In the genomic region with DNA sequence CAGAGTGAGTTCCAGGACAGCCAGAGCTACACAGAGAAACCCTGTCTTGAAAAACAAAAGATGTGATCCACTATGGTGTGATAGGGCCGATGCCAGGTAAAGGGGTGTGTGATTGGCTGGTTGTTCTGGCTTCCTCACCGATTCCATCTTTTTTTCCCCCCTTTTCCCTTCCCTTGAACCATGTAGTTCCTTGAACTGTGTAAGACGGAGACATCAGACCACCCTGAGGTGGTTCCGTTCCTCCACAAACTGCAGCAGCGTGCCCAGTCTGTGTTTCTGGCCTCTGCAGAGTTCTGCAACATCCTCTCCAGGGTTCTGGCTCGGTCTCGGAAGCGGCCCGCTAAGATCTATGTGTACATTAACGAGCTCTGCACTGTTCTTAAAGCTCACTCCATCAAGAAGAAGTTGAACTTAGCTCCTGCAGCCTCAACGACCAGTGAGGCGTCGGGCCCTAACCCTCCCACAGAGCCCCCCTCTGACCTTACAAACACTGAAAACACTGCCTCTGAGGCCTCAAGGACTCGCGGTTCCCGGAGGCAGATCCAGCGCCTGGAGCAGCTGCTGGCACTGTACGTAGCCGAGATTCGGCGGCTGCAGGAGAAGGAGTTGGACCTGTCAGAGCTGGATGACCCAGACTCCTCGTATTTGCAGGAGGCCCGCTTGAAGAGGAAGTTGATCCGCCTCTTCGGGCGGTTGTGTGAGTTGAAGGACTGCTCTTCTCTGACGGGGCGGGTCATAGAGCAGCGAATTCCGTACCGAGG, we compare ENCODE assay signal across 14 mouse cellular contexts. TPM values are rescaled to one million over a fixed set of nuclear protein-coding genes. Genes with fewer than 3 reads are reported as not detected.
DNase-seq lines count a peak whose midpoint lies in the region; ATAC-seq and TF ChIP-seq lines count a peak whose summit lies in the region.
"Had no signal": no experiment of that assay in that cellular context is flagged by ENCODE, and none has a peak within 500 bp of the region (broad histone marks: within the 10 kb centered on the region; RNA-seq: fewer than 3 reads in every experiment).

No protein-coding gene starts in this region.

- no peak for ATAC-seq in hindbrain, embryonic 15.5 days (ENCODE audit: low FRiP score, low read depth)
- no peak for ATAC-seq in hindbrain, embryonic 13.5 days (ENCODE audit: low FRiP score)
- ATAC-seq in midbrain, embryonic 11.5 days (ENCODE audit: low FRiP score): no peak

- no peaks in the 10 kb centered on the region for H3K9me3 ChIP-seq in hindbrain, embryonic 15.5 days
- H3K9me3 ChIP-seq in hindbrain, embryonic 13.5 days: no peaks in the 10 kb centered on the region
- H3K9me3 ChIP-seq in midbrain, embryonic 10.5 days (replicated peaks): no peaks in the 10 kb centered on the region
- no peaks in the 10 kb centered on the region for H3K9me3 ChIP-seq in midbrain, embryonic 11.5 days (ENCODE audit: control insufficient read depth, low read length)
- H3K9me3 ChIP-seq: neural tube, embryonic 15.5 days had no signal

- H3K4me2 ChIP-seq in hindbrain, embryonic 15.5 days: 0 out of 2 replicates have a peak overlapping the region, but pooled peaks have one; percentile 93
- no peak overlapping the region for H3K4me2 ChIP-seq in hindbrain, embryonic 13.5 days
- no peak overlapping the region for H3K4me2 ChIP-seq in midbrain, embryonic 11.5 days
- H3K4me2 ChIP-seq in myocyte (ENCODE audit: low read depth): no peak overlapping the region

- H3K4me1 ChIP-seq in hindbrain, embryonic 15.5 days (replicated peaks): peaks cover 42% of the 10 kb centered on the region
- H3K4me1 ChIP-seq in hindbrain, embryonic 13.5 days (replicated peaks): peaks cover 55% of the 10 kb centered on the region
- peaks cover 52% of the 10 kb centered on the region for H3K4me1 ChIP-seq in midbrain, embryonic 10.5 days
- peaks cover 20% of the 10 kb centered on the region for H3K4me1 ChIP-seq in midbrain, embryonic 11.5 days (ENCODE audit: control insufficient read depth, insufficient read depth, low read length)

- no peak overlapping the region for H3K4me3 ChIP-seq in hindbrain, embryonic 15.5 days
- no peak overlapping the region for H3K4me3 ChIP-seq in hindbrain, embryonic 13.5 days
- peak overlapping the region; percentile 85; the same call in 1 of the 2 replicates for H3K4me3 ChIP-seq in midbrain, embryonic 10.5 days
- H3K4me3 ChIP-seq in midbrain, embryonic 11.5 days (ENCODE audit: low read depth, low read length): no peak overlapping the region
- peak overlapping the region; percentile 85 for H3K4me3 ChIP-seq in myocyte

- no peaks in the 10 kb centered on the region for H3K27me3 ChIP-seq in hindbrain, embryonic 15.5 days
- no peaks in the 10 kb centered on the region for H3K27me3 ChIP-seq in hindbrain, embryonic 13.5 days
- H3K27me3 ChIP-seq in midbrain, embryonic 10.5 days (ENCODE audit: low read depth, poor library complexity, severe bottlenecking): peaks cover 7% of the 10 kb centered on the region; the same call in 1 of the 2 replicates
- no peaks in the 10 kb centered on the region for H3K27me3 ChIP-seq in midbrain, embryonic 11.5 days (ENCODE audit: control insufficient read depth, insufficient read depth, low read length)
- H3K27me3 ChIP-seq in myocyte (ENCODE audit: control insufficient read depth, insufficient read depth, insufficient read length): no peaks in the 10 kb centered on the region
- H3K27me3 ChIP-seq: neural tube, embryonic 15.5 days had no signal

- TF ChIP-seq POLR2A in myocyte (IDR thresholded peaks at IDR 0.05; ENCODE audit: insufficient read length, low read depth): no peak

- H3K79me2 ChIP-seq in myocyte (ENCODE audit: control insufficient read depth, insufficient read depth): peaks cover 13% of the 10 kb centered on the region

- no peak overlapping the region for H3K9ac ChIP-seq in hindbrain, embryonic 15.5 days
- H3K9ac ChIP-seq in hindbrain, embryonic 13.5 days: no peak overlapping the region
- no peak overlapping the region for H3K9ac ChIP-seq in midbrain, embryonic 11.5 days (ENCODE audit: low read length)

- no peak overlapping the region for H3ac ChIP-seq in myocyte (ENCODE audit: control insufficient read depth, insufficient read length)

- peaks cover 31% of the 10 kb centered on the region for H3K36me3 ChIP-seq in hindbrain, embryonic 15.5 days
- peaks cover 44% of the 10 kb centered on the region for H3K36me3 ChIP-seq in hindbrain, embryonic 13.5 days
- peaks cover 50% of the 10 kb centered on the region for H3K36me3 ChIP-seq in midbrain, embryonic 10.5 days
- peaks cover 18% of the 10 kb centered on the region for H3K36me3 ChIP-seq in midbrain, embryonic 11.5 days (ENCODE audit: control insufficient read depth, insufficient read depth, low read length)
- H3K36me3 ChIP-seq in myocyte (ENCODE audit: control insufficient read depth, insufficient read depth): peaks cover 11% of the 10 kb centered on the region

- no peak overlapping the region for H3K27ac ChIP-seq in hindbrain, embryonic 15.5 days (replicated peaks)
- H3K27ac ChIP-seq in hindbrain, embryonic 13.5 days: no peak overlapping the region
- H3K27ac ChIP-seq in midbrain, embryonic 10.5 days (replicated peaks): no peak overlapping the region
- H3K27ac ChIP-seq in midbrain, embryonic 11.5 days (ENCODE audit: low read depth, low read length): no peak overlapping the region
- H3K27ac ChIP-seq: neural tube, embryonic 15.5 days had no signal

- 90% methylated on average over 31 of the region's 31 CpGs for WGBS in hindbrain, embryonic 15.5 days
- WGBS in hindbrain, embryonic 13.5 days: 91% methylated on average over 31 of the region's 31 CpGs
- 95% methylated on average over 31 of the region's 31 CpGs for WGBS in midbrain, embryonic 10.5 days
- WGBS in midbrain, embryonic 11.5 days: 94% methylated on average over 31 of the region's 31 CpGs

- DNase-seq in cerebellum, adult 11-12 months: peak; percentile 60
- no peak for DNase-seq in cerebellum, postnatal 14 days
- DNase-seq in midbrain, embryonic 10.5 days (ENCODE audit: low spot score): no peak
- no peak for DNase-seq in midbrain, embryonic 11.5 days (ENCODE audit: low spot score, missing footprints)
- no peak for DNase-seq in adrenal gland, adult 18-20 months (ENCODE audit: low spot score in 2 of 2)
- DNase-seq: adrenal gland, postnatal 36 days; heart, adult 18-20 months; heart, postnatal 36 days; lung, postnatal 4 days; retina, postnatal 1 day had no signal

TF ChIP-seq in myocyte, 11 proteins besides CTCF, POLR2A, EP300 and RAD21:
- no peak for TF ChIP-seq MYOD1 (IDR thresholded peaks at IDR 0.05; ENCODE audit: control insufficient read depth in 1 of 3, insufficient read length in 2 of 3, low read depth in 2 of 3)
- TF ChIP-seq POLR2AphosphoS2 (IDR thresholded peaks at IDR 0.05; ENCODE audit: insufficient read length, low read depth): no peak
- no peak for TF ChIP-seq CEBPB (IDR thresholded peaks at IDR 0.05; ENCODE audit: insufficient read depth, poor library complexity, severe bottlenecking)
- no peak for TF ChIP-seq E2F4 (IDR thresholded peaks at IDR 0.05; ENCODE audit: insufficient read depth)
- no peak for TF ChIP-seq SRF (IDR thresholded peaks at IDR 0.05; ENCODE audit: control insufficient read depth, insufficient read length, low read depth)

RNA-seq across cellular contexts. Expression of a gene that starts 2.0 kb away (rescaled TPM):
- 50.3 and 55.9 TPM in 2 replicates for polyA plus RNA-seq in hindbrain, embryonic 15.5 days (2015; fragmentation: Nextera tagmentation; extraction: Ambion mirVana)
- polyA plus RNA-seq in hindbrain, embryonic 13.5 days (2015; fragmentation: Nextera tagmentation; extraction: Ambion mirVana): 48.1 and 54.6 TPM in 2 replicates
- 77.5 and 82.6 TPM in 2 replicates for polyA plus RNA-seq in midbrain, embryonic 10.5 days (2016; fragmentation: Nextera tagmentation; extraction: Ambion mirVana)
- polyA plus RNA-seq in midbrain, embryonic 11.5 days (2014; fragmentation: Nextera tagmentation; extraction: Ambion mirVana): 59.5 and 60.4 TPM in 2 replicates
- 16.9 TPM for polyA plus RNA-seq in myocyte (2012; fragmentation: generic; extraction: Trizol)
- 10 to 100 TPM; 25.5 to 29.7 TPM for total RNA-seq in adrenal gland, adult 18-20 months (2021)

RNA-seq across cellular contexts. Expression of a gene that starts 4.5 kb away (rescaled TPM):
- polyA plus RNA-seq in hindbrain, embryonic 15.5 days (2015; fragmentation: Nextera tagmentation; extraction: Ambion mirVana): 30.5 and 33.2 TPM in 2 replicates
- 26.8 and 29.2 TPM in 2 replicates for polyA plus RNA-seq in hindbrain, embryonic 13.5 days (2015; fragmentation: Nextera tagmentation; extraction: Ambion mirVana)
- 14.9 and 17.3 TPM in 2 replicates for polyA plus RNA-seq in midbrain, embryonic 10.5 days (2016; fragmentation: Nextera tagmentation; extraction: Ambion mirVana)
- 13.6 and 14.8 TPM in 2 replicates for polyA plus RNA-seq in midbrain, embryonic 11.5 days (2014; fragmentation: Nextera tagmentation; extraction: Ambion mirVana)
- polyA plus RNA-seq in myocyte (2012; fragmentation: generic; extraction: Trizol): 50.6 TPM
- 100 to 1,000 TPM; 179 to 234 TPM for total RNA-seq in adrenal gland, adult 18-20 months (2021)

RNA-seq across cellular contexts. Expression of a gene that starts 4.5 kb away (rescaled TPM):
- polyA plus RNA-seq in hindbrain, embryonic 15.5 days (2015; fragmentation: Nextera tagmentation; extraction: Ambion mirVana): 17.1 TPM in 2 replicates
- polyA plus RNA-seq in hindbrain, embryonic 13.5 days (2015; fragmentation: Nextera tagmentation; extraction: Ambion mirVana): 16.8 and 18.7 TPM in 2 replicates
- 23.5 and 24.1 TPM in 2 replicates for polyA plus RNA-seq in midbrain, embryonic 10.5 days (2016; fragmentation: Nextera tagmentation; extraction: Ambion mirVana)
- 8.0 and 9.4 TPM in 2 replicates for polyA plus RNA-seq in midbrain, embryonic 11.5 days (2014; fragmentation: Nextera tagmentation; extraction: Ambion mirVana)
- polyA plus RNA-seq in myocyte (2012; fragmentation: generic; extraction: Trizol): 31.6 TPM
- 10 to 100 TPM; 20.3 to 23.3 TPM for total RNA-seq in adrenal gland, adult 18-20 months (2021)

RNA-seq across cellular contexts. Expression of a gene that starts 6.3 kb away (rescaled TPM):
- polyA plus RNA-seq in hindbrain, embryonic 15.5 days (2015; fragmentation: Nextera tagmentation; extraction: Ambion mirVana): 0.26 TPM in 1 of 2 replicates, not detected in the other
- 0.41 and 0.49 TPM in 2 replicates for polyA plus RNA-seq in hindbrain, embryonic 13.5 days (2015; fragmentation: Nextera tagmentation; extraction: Ambion mirVana)
- polyA plus RNA-seq in midbrain, embryonic 10.5 days (2016; fragmentation: Nextera tagmentation; extraction: Ambion mirVana): 0.30 TPM in 1 of 2 replicates, not detected in the other
- 0.22 TPM in 1 of 2 replicates, not detected in the other for polyA plus RNA-seq in midbrain, embryonic 11.5 days (2014; fragmentation: Nextera tagmentation; extraction: Ambion mirVana)
- polyA plus RNA-seq in myocyte (2012; fragmentation: generic; extraction: Trizol): 0.17 TPM
- total RNA-seq in adrenal gland, adult 18-20 months (2021): not detected
- total RNA-seq: adrenal gland, postnatal 36 days; heart, adult 18-20 months; heart, postnatal 36 days had no signal

RNA-seq across cellular contexts. Expression of a gene that starts 18.1 kb away (rescaled TPM):
- 55.1 and 60.1 TPM in 2 replicates for polyA plus RNA-seq in hindbrain, embryonic 15.5 days (2015; fragmentation: Nextera tagmentation; extraction: Ambion mirVana)
- polyA plus RNA-seq in hindbrain, embryonic 13.5 days (2015; fragmentation: Nextera tagmentation; extraction: Ambion mirVana): 56.7 and 56.9 TPM in 2 replicates
- polyA plus RNA-seq in midbrain, embryonic 10.5 days (2016; fragmentation: Nextera tagmentation; extraction: Ambion mirVana): 43.1 and 46.9 TPM in 2 replicates
- 29.3 and 33.6 TPM in 2 replicates for polyA plus RNA-seq in midbrain, embryonic 11.5 days (2014; fragmentation: Nextera tagmentation; extraction: Ambion mirVana)
- polyA plus RNA-seq in myocyte (2012; fragmentation: generic; extraction: Trizol): 20.1 TPM
- total RNA-seq in adrenal gland, adult 18-20 months (2021): 10 to 100 TPM; 42.8 to 46.3 TPM

Comparison
In these comparisons a context has a peak if more than half of its experiments do, and no peak if none do; other contexts are left out.
1. H3K4me3 ChIP-seq: peak in midbrain, embryonic 10.5 days (single experiment) and myocyte (single experiment); none in hindbrain, embryonic 15.5 days (single experiment), hindbrain, embryonic 13.5 days (single experiment) and midbrain, embryonic 11.5 days (single experiment).